Mouse (Mus musculus) erythroblast, embryonic 14.5 days (primary cell): ENCODE measurements around the gene Boll. TPM values are rescaled to one million over a fixed set of nuclear protein-coding genes. Genes with fewer than 3 reads are reported as not detected.

Source experiments
- H3K27me3 ChIP-seq: 2 replicates; pipeline ENCODE4 v1.6.1; 2012; ENCODE audit warnings: inconsistent platforms; ENCODE audit not compliant: control insufficient read depth
- H3K36me3 ChIP-seq: 2 replicates; pipeline ENCODE4 v1.6.1; 2012; ENCODE audit warnings: mild to moderate bottlenecking, inconsistent platforms; ENCODE audit not compliant: control insufficient read depth
- H3K4me1 ChIP-seq: 2 replicates; pipeline ENCODE4 v1.6.1; 2012; ENCODE audit warnings: inconsistent platforms; ENCODE audit not compliant: control insufficient read depth
- H3K4me3 ChIP-seq: replicated peaks from 2 replicates; pipeline ENCODE3; 2012; ENCODE audit warnings: moderate library complexity, mild to moderate bottlenecking, inconsistent platforms
- H3K9me3 ChIP-seq: 2 replicates; pipeline ENCODE4 v1.6.1; 2012; ENCODE audit warnings: low read length, inconsistent platforms, mixed read lengths; ENCODE audit not compliant: control insufficient read depth
- GATA1 ChIP-seq: IDR thresholded peaks from 2 replicates; pipeline ENCODE4 v1.6.1; 2012; ENCODE audit warnings: low read length, inconsistent platforms, mixed read lengths
- TAL1 ChIP-seq: IDR thresholded peaks from 3 replicates; pipeline ENCODE4 v1.6.1; 2012; ENCODE audit warnings: low read length, inconsistent platforms, mixed read lengths
- polyA plus RNA-seq: library from polyadenylated mRNA; stranded (reverse); fragments of >175 nt; gene quantifications from 2 replicates; pipeline ENCODE4 v1.2.3, GENCODE M21; 2012

Gene Boll
- polyA plus RNA-seq, 1 experiment = not detected

DNA sequence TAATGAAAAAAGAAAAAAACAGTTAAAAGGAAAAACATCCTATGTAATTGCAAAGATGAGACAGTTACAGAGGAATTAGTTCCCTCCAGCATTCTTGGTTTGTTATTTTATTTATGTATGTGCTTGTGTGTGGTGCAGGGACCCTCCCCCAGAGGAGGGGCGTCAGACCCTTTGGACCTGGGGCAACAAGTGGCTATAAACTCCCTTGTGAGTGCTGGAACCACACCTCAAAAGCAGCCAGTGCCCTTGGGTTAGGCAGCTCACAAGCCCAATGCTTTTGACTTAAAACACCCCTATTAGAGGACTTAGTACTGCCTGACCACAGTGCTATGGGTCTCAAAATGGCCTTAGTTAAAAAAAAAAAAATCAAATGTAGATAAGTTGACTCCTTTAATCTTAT is 135.9 kb downstream of the Boll start:
- no peaks in the 10 kb centered on the region for H3K36me3 ChIP-seq
- H3K27me3 ChIP-seq = peaks cover 48% of the 10 kb centered on the region

GRCm38 (mm10) chr1:55226011-55226857 is 137.0 kb downstream of the Boll start, which contains the start of gene Rftn2:
Gene Rftn2, minus strand, starts transcription at chr1:55226782.
- TF ChIP-seq GATA1 (no peak), TAL1 (no peak)
- peaks cover 48% of the 10 kb centered on the region for H3K27me3 ChIP-seq
- no peak within 1 kb of the TSS for H3K4me3 ChIP-seq
- no peaks in the 10 kb centered on the region for H3K36me3 ChIP-seq
- no peaks in the 10 kb centered on the region for H3K4me1 ChIP-seq
- no peaks in the 10 kb centered on the region for H3K9me3 ChIP-seq

More for the DNA sequence above, 135.9 kb downstream of the Boll start:
- Histone ChIP-seq H3K4me3 (no peak overlapping the region), H3K4me1 (no peaks in the 10 kb centered on the region), H3K9me3 (no peaks in the 10 kb centered on the region)
- TF ChIP-seq GATA1 (no peak), TAL1 (no peak)

- no peak overlapping the region for H3K4me3 ChIP-seq
- H3K27me3 ChIP-seq = peaks cover 48% of the 10 kb centered on the region
- H3K36me3 ChIP-seq = no peaks in the 10 kb centered on the region
- H3K4me1 ChIP-seq = no peaks in the 10 kb centered on the region
- no peaks in the 10 kb centered on the region for H3K9me3 ChIP-seq
- no peak for TF ChIP-seq GATA1
- no peak for TF ChIP-seq TAL1
These were observed 137.9 kb downstream of the Boll start for GRCm38 (mm10) chr1:55225398-55225797.

DNA sequence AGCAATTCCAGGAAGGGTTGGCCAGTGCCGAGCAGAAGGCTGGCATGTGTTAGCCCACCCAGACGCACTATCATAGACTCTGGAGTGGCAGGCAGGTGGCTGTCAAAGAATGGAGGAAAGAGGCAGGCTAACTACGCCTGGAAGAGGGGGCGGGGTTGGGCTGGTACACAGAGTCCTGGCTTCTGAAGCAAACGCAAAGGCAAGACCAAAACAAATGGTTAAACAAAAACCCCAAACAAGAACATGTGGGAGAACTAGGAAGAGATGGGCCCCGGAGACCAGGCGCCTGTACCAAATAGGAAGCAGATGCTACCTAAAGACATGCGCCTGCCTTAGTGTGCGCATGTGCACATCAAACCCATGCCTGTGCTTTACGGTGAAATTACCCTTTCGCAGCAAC is 139.2 kb downstream of the Boll start:
- no peak for TF ChIP-seq GATA1
- TF ChIP-seq TAL1 = no peak
- H3K27me3 ChIP-seq = peaks cover 45% of the 10 kb centered on the region
- H3K4me1 ChIP-seq = no peaks in the 10 kb centered on the region
- H3K36me3 ChIP-seq = no peaks in the 10 kb centered on the region
- H3K4me3 ChIP-seq = no peak overlapping the region
- no peaks in the 10 kb centered on the region for H3K9me3 ChIP-seq

GRCm38 (mm10) chr1:55223026-55223425 is 140.2 kb downstream of the Boll start:
- peaks cover 42% of the 10 kb centered on the region for H3K27me3 ChIP-seq

DNA sequence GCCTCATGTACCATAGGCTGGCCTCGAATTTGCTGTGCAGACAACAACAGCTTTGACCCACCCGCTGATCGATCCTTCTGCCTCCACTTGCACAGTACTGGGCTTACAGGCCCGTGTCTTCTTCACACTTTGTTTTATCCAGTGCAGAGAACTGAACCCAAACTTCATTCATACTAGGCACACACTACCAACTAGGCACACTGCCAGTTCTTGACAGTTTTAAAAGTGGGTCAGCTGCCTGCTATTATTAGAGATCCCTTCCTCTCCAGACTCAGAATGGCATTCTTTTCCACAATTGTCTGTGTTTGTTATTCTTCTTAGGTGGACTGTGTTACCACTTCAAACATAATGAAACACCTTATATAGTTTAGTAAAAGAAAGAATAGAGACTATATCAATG is 141.9 kb downstream of the Boll start:
- TF ChIP-seq GATA1 = no peak
- no peaks in the 10 kb centered on the region for H3K4me1 ChIP-seq
- H3K9me3 ChIP-seq = no peaks in the 10 kb centered on the region
- no peaks in the 10 kb centered on the region for H3K36me3 ChIP-seq
- no peak overlapping the region for H3K4me3 ChIP-seq
- peaks cover 26% of the 10 kb centered on the region for H3K27me3 ChIP-seq

More at GRCm38 (mm10) chr1:55223026-55223425, 140.2 kb downstream of the Boll start:
- Histone ChIP-seq H3K4me3 (no peak overlapping the region), H3K4me1 (no peaks in the 10 kb centered on the region), H3K36me3 (no peaks in the 10 kb centered on the region), H3K9me3 (no peaks in the 10 kb centered on the region)
- no peak for TF ChIP-seq TAL1

DNA sequence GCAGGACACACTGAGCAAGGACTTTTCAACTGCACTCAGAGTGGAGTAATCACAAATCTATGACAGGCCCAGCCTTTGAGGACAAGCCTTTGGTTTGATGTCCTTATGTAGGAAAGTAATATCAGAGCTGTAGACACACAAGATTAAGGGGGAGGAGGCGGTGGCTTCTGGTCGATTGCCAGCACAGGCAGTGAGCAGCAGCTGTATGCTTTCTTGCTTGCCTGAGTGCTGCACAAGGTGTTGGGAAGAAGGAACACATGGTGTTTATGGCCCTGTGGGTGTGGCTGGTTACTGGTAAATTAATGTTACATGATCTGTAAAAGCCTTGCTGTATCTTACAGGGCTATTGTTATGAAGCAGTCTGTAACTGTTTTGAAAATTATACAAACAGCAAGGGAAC is 146.1 kb downstream of the Boll start:
- H3K36me3 ChIP-seq = no peaks in the 10 kb centered on the region
- TF ChIP-seq TAL1 = no peak
- no peak for TF ChIP-seq GATA1
- H3K27me3 ChIP-seq = no peaks in the 10 kb centered on the region
- H3K4me1 ChIP-seq = no peaks in the 10 kb centered on the region
- no peaks in the 10 kb centered on the region for H3K9me3 ChIP-seq
- H3K4me3 ChIP-seq = no peak overlapping the region

GRCm38 (mm10) chr1:55215185-55215813 is 148.0 kb downstream of the Boll start:
- Histone ChIP-seq H3K9me3 (no peaks in the 10 kb centered on the region), H3K4me3 (no peak overlapping the region), H3K27me3 (no peaks in the 10 kb centered on the region), H3K4me1 (no peaks in the 10 kb centered on the region), H3K36me3 (no peaks in the 10 kb centered on the region)
- no peak for TF ChIP-seq TAL1
- no peak for TF ChIP-seq GATA1

GRCm38 (mm10) chr1:55213936-55214335 is 149.3 kb downstream of the Boll start:
- Histone ChIP-seq H3K27me3 (no peaks in the 10 kb centered on the region), H3K9me3 (no peaks in the 10 kb centered on the region), H3K36me3 (no peaks in the 10 kb centered on the region), H3K4me1 (peaks cover 2% of the 10 kb centered on the region; the same call in 1 of the 2 replicates), H3K4me3 (no peak overlapping the region)
- TF ChIP-seq TAL1 (no peak), GATA1 (no peak)

GRCm38 (mm10) chr1:55213475-55213874 is 149.8 kb downstream of the Boll start:
- Histone ChIP-seq H3K27me3 (no peaks in the 10 kb centered on the region), H3K4me3 (no peak overlapping the region), H3K36me3 (no peaks in the 10 kb centered on the region), H3K4me1 (peaks cover 2% of the 10 kb centered on the region; the same call in 1 of the 2 replicates), H3K9me3 (no peaks in the 10 kb centered on the region)
- TF ChIP-seq TAL1 = no peak
- TF ChIP-seq GATA1 = no peak
